In genomic region chr3:88467116-88467824, GRCm38 (mm10) we compare ENCODE assay signal across 8 mouse cellular contexts. TPM values are rescaled to one million over a fixed set of nuclear protein-coding genes. Genes with fewer than 3 reads are reported as not detected.
A peak's percentile ranks its signal among the peaks of the same experiment; 100 is the strongest.
DNase-seq lines count a peak whose midpoint lies in the region; ATAC-seq lines count a peak whose summit lies in the region.

No protein-coding gene starts in this region.

- H3K27ac ChIP-seq in hindbrain, embryonic 15.5 days (replicated peaks), result no peak overlapping the region

- no peaks in the 10 kb centered on the region for H3K9me3 ChIP-seq in hindbrain, embryonic 15.5 days

- no peak overlapping the region for H3K9ac ChIP-seq in hindbrain, embryonic 15.5 days

- H3K36me3 ChIP-seq in hindbrain, embryonic 15.5 days, result no peaks in the 10 kb centered on the region

- peak; percentile 95 for DNase-seq in NIH3T3 (ENCODE audit: low read depth)
- peak; percentile 97 to 99 for DNase-seq in cerebellum, postnatal 10 days
- DNase-seq in gastrocnemius, adult 18-20 months (ENCODE audit: low spot score), result peak; percentile 90
- DNase-seq in layer of hippocampus, postnatal 36 days, result peak; percentile 79 to 88
- peak; percentile 90 for DNase-seq in lung, postnatal 25 days (ENCODE audit: low spot score)
- peak; percentile 70 for DNase-seq in retina, adult 2 months (ENCODE audit: low read depth, low spot score)
- DNase-seq in thymus, postnatal 25 days, result peak; percentile 89

- H3K27me3 ChIP-seq in hindbrain, embryonic 15.5 days, result no peaks in the 10 kb centered on the region

- H3K4me2 ChIP-seq in hindbrain, embryonic 15.5 days, result no peak overlapping the region

- whole genome bisulfite sequencing in hindbrain, embryonic 15.5 days, result 31% methylated on average over 16 of the region's 16 CpGs

- no peak overlapping the region for H3K4me3 ChIP-seq in hindbrain, embryonic 15.5 days

- ATAC-seq in hindbrain, embryonic 15.5 days (ENCODE audit: low FRiP score, low read depth), result peak; percentile 89

- H3K4me1 ChIP-seq in hindbrain, embryonic 15.5 days (replicated peaks), result no peaks in the 10 kb centered on the region

RNA-seq across cellular contexts. Expression of gene Sema4a, which starts 6.3 kb away (rescaled TPM):
- total RNA-seq in gastrocnemius, adult 18-20 months (2021), result 1 to 10 TPM; 1.4 to 2.0 TPM
- polyA plus RNA-seq in hindbrain, embryonic 15.5 days (2015; fragmentation: Nextera tagmentation; extraction: Ambion mirVana), result 30.4 and 30.5 TPM in 2 replicates
- total RNA-seq in layer of hippocampus, postnatal 36 days (2021), result 10 to 100 TPM; 34.1 to 36.8 TPM

RNA-seq across cellular contexts. Expression of gene Slc25a44, which starts 42.3 kb away (rescaled TPM):
- total RNA-seq in gastrocnemius, adult 18-20 months (2021), result 10 to 100 TPM; 18.4 to 19.1 TPM
- polyA plus RNA-seq in hindbrain, embryonic 15.5 days (2015; fragmentation: Nextera tagmentation; extraction: Ambion mirVana), result 34.7 and 40.4 TPM in 2 replicates
- 10 to 100 TPM; 68.6 to 69.1 TPM for total RNA-seq in layer of hippocampus, postnatal 36 days (2021)

RNA-seq across cellular contexts. Expression of gene Lmna, which starts 42.5 kb away (rescaled TPM):
- 10 to 100 TPM; 68.3 to 89.6 TPM for total RNA-seq in gastrocnemius, adult 18-20 months (2021)
- 52.2 and 53.4 TPM in 2 replicates for polyA plus RNA-seq in hindbrain, embryonic 15.5 days (2015; fragmentation: Nextera tagmentation; extraction: Ambion mirVana)
- 10 to 100 TPM; 32.6 to 34.3 TPM for total RNA-seq in layer of hippocampus, postnatal 36 days (2021)

RNA-seq across cellular contexts. Expression of gene Pmf1, which starts 57.1 kb away (rescaled TPM):
- total RNA-seq in gastrocnemius, adult 18-20 months (2021), result 10 to 100 TPM; 16.9 to 17.4 TPM
- polyA plus RNA-seq in hindbrain, embryonic 15.5 days (2015; fragmentation: Nextera tagmentation; extraction: Ambion mirVana), result 28.8 and 35.4 TPM in 2 replicates
- 1 to 10 TPM; 5.3 to 6.3 TPM for total RNA-seq in layer of hippocampus, postnatal 36 days (2021)

Comparison
In these comparisons a context has a peak if more than half of its experiments do, and no peak if none do; other contexts are left out.
1. RNA of gene Sema4a, which starts 6.3 kb away (total RNA-seq): 34.1 to 36.8 TPM in layer of hippocampus, postnatal 36 days; 1.4 to 2.0 TPM in gastrocnemius, adult 18-20 months; every median in the first group is over 10 times any median in the second.
2. Peak in every context shown above with its lines, with median percentiles within 50 percentile points of each other: DNase-seq.